Mouse (Mus musculus) lung, adult 2 months (tissue): ENCODE results near the gene Vmn1r165. TPM values are rescaled to one million over a fixed set of nuclear protein-coding genes. Genes with fewer than 3 reads are reported as not detected.
"Not testable (repeated sequence)": the region's sequence is repeated elsewhere in the genome, so short reads cannot be mapped to it uniquely, and the experiment has no call there.

Experiments used
- DNase-seq: peaks from one replicate; pipeline ENCODE4 v3.0.0; 2022
- H3K4me1 ChIP-seq: fragments of 200-500 bp; 2 replicates; pipeline ENCODE4 v1.6.1; 2011; ENCODE audit warnings: low read length; ENCODE audit not compliant: control insufficient read depth, insufficient read depth
- H3K4me3 ChIP-seq: fragments of 200-500 bp; replicated peaks from 2 replicates; pipeline ENCODE3; 2011; ENCODE audit warnings: low read depth, mild to moderate bottlenecking, control low read depth, low read length; ENCODE audit errors: extremely low read depth
- WGBS: fragments of 180-500 bp; shearing (Covaris S2); methylation state at CpG from one replicate; pipeline ENCODE4 v1.1.7; 2018; 5-methylcytosine and 5-hydroxymethylcytosine counted together
- polyA plus RNA-seq: library from polyadenylated mRNA; depleted of rRNA; stranded (reverse); fragments of >200 nt; gene quantifications from 2 replicates; pipeline ENCODE4 v1.2.3, GENCODE M21; 2012; rRNA removed

Gene Vmn1r165
- polyA plus RNA-seq: not detected in 2 replicates

GRCm38 (mm10) chr7:23217032-23217431, at the start of gene Vmn1r165:
Gene Vmn1r165 (plus strand): TSS chr7:23217332.
- H3K4me3 ChIP-seq, DNase-seq, H3K4me1 ChIP-seq: not testable (repeated sequence)
- no CpG with 5 or more reads among the region's 3 CpGs for WGBS

- not testable (repeated sequence) for H3K4me3 ChIP-seq, H3K4me1 ChIP-seq, DNase-seq
- WGBS: no CpG with 5 or more reads among the region's 2 CpGs
Measured at GRCm38 (mm10) chr7:23251582-23251981, 34.5 kb downstream of the Vmn1r165 start, which contains the start of gene Vmn1r166. Gene Vmn1r166 (minus strand): TSS chr7:23251682.

Other genes with a start within 250 kb of the Vmn1r165 start
- not detected in 2 replicates for gene Gm4214, start 232.7 kb upstream of the Vmn1r165 start, polyA plus RNA-seq
- not detected in 2 replicates for gene Gm4216, start 197.4 kb upstream of the Vmn1r165 start, polyA plus RNA-seq
- gene Vmn1r163, start 161.8 kb upstream of the Vmn1r165 start, polyA plus RNA-seq: not detected in 2 replicates
- not detected in 2 replicates for gene Gm8720, start 149.9 kb upstream of the Vmn1r165 start, polyA plus RNA-seq
- gene Gm10662, start 72.9 kb upstream of the Vmn1r165 start, polyA plus RNA-seq: not detected in 2 replicates
- not detected in 2 replicates for gene Vmn1r166, start 34.4 kb downstream of the Vmn1r165 start, polyA plus RNA-seq
- gene Gm6902, start 61.6 kb downstream of the Vmn1r165 start, polyA plus RNA-seq: not detected in 2 replicates
- not detected in 2 replicates for gene Nlrp4e, start 83.9 kb downstream of the Vmn1r165 start, polyA plus RNA-seq
- not detected in 2 replicates for gene Nlrp5, start 168.6 kb downstream of the Vmn1r165 start, polyA plus RNA-seq